Mouse (Mus musculus) liver, postnatal 0 days (tissue): ENCODE results near the gene Anxa6.

ENCODE experiments used
- CTCF ChIP-seq: sonication (generic); IDR thresholded peaks from 2 replicates; pipeline ENCODE4 v1.5.1; 2016; ENCODE audit warnings: antibody characterized with exemption, low read depth
- EP300 ChIP-seq: IDR thresholded peaks from 2 replicates; pipeline ENCODE4 v1.6.1; 2016; ENCODE audit warnings: antibody characterized with exemption, low read depth, mild to moderate bottlenecking

GRCm38 (mm10) chr11:54982520-54982919, 50.7 kb downstream of the Anxa6 start:
- TF ChIP-seq CTCF (peak; percentile 19; the same call in 1 of the 2 replicates), EP300 (no peak)
